Comparison of ENCODE assay signal across 8 mouse cellular contexts in the genomic region with DNA sequence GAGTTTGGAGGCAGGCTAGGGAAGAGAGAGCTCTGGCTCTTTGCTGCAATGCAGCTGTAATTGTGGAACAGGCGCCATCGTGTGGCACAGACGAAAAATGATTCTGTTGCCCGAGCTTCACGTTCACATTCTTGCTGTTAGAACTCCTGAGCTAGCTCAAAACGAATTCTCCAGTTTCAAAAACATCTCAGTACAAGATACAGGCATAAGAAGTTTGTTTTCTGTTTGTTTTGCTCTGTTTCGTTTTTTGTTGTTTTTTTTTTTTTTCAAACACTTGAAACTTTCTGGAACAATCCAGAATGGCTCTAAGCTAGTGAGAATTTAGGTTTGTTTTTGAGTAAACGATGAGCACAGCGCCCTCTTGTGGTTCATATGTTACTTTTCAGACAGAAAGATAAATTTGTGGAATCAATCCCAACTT.
A peak's percentile ranks its signal among the peaks of the same experiment; 100 is the strongest.
DNase-seq lines count a peak whose midpoint lies in the region; ATAC-seq lines count a peak whose summit lies in the region.

No protein-coding gene starts in this region.

- H3K9ac ChIP-seq in limb, embryonic 11.5 days (ENCODE audit: low read length): no peak overlapping the region
- H3K9ac ChIP-seq in midbrain, embryonic 15.5 days: no peak overlapping the region

- H3K4me1 ChIP-seq in limb, embryonic 11.5 days (ENCODE audit: control insufficient read depth, insufficient read depth, low read length): no peaks in the 10 kb centered on the region
- no peaks in the 10 kb centered on the region; the same call in 1 of the 2 replicates for H3K4me1 ChIP-seq in midbrain, embryonic 15.5 days

- H3K4me2 ChIP-seq in limb, embryonic 11.5 days (ENCODE audit: low read depth, severe bottlenecking): peak overlapping the region; percentile 7; the same call in 1 of the 2 replicates
- no peak overlapping the region for H3K4me2 ChIP-seq in midbrain, embryonic 15.5 days

- no peak overlapping the region for H3K27ac ChIP-seq in limb, embryonic 11.5 days (replicated peaks; ENCODE audit: low read depth, low read length)
- no peak overlapping the region for H3K27ac ChIP-seq in midbrain, embryonic 15.5 days

- no peaks in the 10 kb centered on the region for H3K27me3 ChIP-seq in limb, embryonic 11.5 days (ENCODE audit: control insufficient read depth, insufficient read depth, low read length)
- H3K27me3 ChIP-seq in midbrain, embryonic 15.5 days (replicated peaks): no peaks in the 10 kb centered on the region

- WGBS in limb, embryonic 11.5 days: under 1% methylated on average over 9 of the region's 9 CpGs
- WGBS in midbrain, embryonic 15.5 days: under 1% methylated on average over 9 of the region's 9 CpGs

- no peak overlapping the region for H3K4me3 ChIP-seq in limb, embryonic 11.5 days (ENCODE audit: low read depth, low read length)
- H3K4me3 ChIP-seq in midbrain, embryonic 15.5 days: no peak overlapping the region

- no peaks in the 10 kb centered on the region for H3K9me3 ChIP-seq in limb, embryonic 11.5 days (ENCODE audit: control insufficient read depth, low read length)
- H3K9me3 ChIP-seq in midbrain, embryonic 15.5 days: no peaks in the 10 kb centered on the region

- ATAC-seq in limb, embryonic 11.5 days (ENCODE audit: insufficient number of reproducible peaks, low FRiP score, low TSS enrichment, low read depth): no peak
- peak; percentile 73; the same call in 1 of the 2 replicates for ATAC-seq in midbrain, embryonic 15.5 days (replicated peaks)

- H3K36me3 ChIP-seq in limb, embryonic 11.5 days (ENCODE audit: control insufficient read depth, insufficient read depth, low read length): no peaks in the 10 kb centered on the region
- H3K36me3 ChIP-seq in midbrain, embryonic 15.5 days (replicated peaks): no peaks in the 10 kb centered on the region

- peak; percentile 34 to 38 for DNase-seq in urinary bladder, adult 18-20 months (ENCODE audit: low spot score in 2 of 2)
- DNase-seq in urinary bladder, adult 2 months (ENCODE audit: low spot score): no peak
- DNase-seq in embryo, embryonic 11 days: peak; percentile 86
- peak; percentile 80 to 83 for DNase-seq in heart, adult 18-20 months
- DNase-seq in kidney, adult 18-20 months: peak; percentile 80
- DNase-seq in limb, embryonic 11.5 days (ENCODE audit: low spot score): peak; percentile 78
- peak; percentile 12 to 41 for DNase-seq in spleen, postnatal 36 days (ENCODE audit: low spot score in 2 of 2)
